Mouse (Mus musculus): ENCODE data around the gene Osbpl10.
"Not testable (repeated sequence)": the region's sequence is repeated elsewhere in the genome, so short reads cannot be mapped to it uniquely, and the experiment has no call there.

DNA sequence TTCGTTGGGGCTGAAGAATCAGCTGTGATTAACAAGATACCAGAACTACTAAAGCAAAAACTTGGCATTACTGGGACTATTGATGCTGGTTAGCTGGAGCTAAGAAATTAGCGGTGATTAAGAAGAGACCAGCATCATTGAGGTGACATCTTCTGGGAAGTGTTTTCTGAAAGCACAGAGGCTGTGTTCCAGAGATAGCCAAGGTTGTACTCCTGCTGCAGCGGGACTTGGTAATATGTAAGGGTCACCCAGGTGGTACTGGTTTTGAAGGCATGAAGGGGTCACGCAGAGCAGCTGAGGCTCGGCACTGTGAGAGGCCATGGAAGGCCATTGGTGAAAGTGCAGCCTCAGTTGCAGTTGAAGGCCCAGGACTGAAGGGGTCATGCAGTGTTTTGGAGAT is 294.1 kb downstream of the Osbpl10 start:
- not testable (repeated sequence) for TF ChIP-seq MYC (IDR thresholded peaks at IDR 0.05; ENCODE audit: low read depth, low read length); POLR2A (IDR thresholded peaks at IDR 0.05; ENCODE audit: low read depth, low read length); TCF12 (IDR thresholded peaks at IDR 0.05; ENCODE audit: low read depth, low read length); MXI1 (IDR thresholded peaks at IDR 0.05; ENCODE audit: low read depth, low read length); EP300 (IDR thresholded peaks at IDR 0.05; ENCODE audit: low read length); RCOR1 (conservative IDR thresholded peaks at IDR 0.05; ENCODE audit: low read depth, low read length); CTCF (conservative IDR thresholded peaks at IDR 0.05 in 1 of 2, IDR thresholded peaks at IDR 0.05 in 1 of 2; ENCODE audit: low read depth in 2 of 2, low read length in 2 of 2); CHD1 (IDR thresholded peaks at IDR 0.05; ENCODE audit: low read depth, low read length); CHD2 (IDR thresholded peaks at IDR 0.05; ENCODE audit: low read length); BHLHE40 (IDR thresholded peaks at IDR 0.05; ENCODE audit: low read depth, low read length); MAFK (IDR thresholded peaks at IDR 0.05; ENCODE audit: insufficient replicate concordance, low read length); USF1 (IDR thresholded peaks at IDR 0.05; ENCODE audit: low read depth, low read length)

Measured in CH12.LX (cell line).